ENCODE assay signal across 8 mouse cellular contexts in the genomic region with DNA sequence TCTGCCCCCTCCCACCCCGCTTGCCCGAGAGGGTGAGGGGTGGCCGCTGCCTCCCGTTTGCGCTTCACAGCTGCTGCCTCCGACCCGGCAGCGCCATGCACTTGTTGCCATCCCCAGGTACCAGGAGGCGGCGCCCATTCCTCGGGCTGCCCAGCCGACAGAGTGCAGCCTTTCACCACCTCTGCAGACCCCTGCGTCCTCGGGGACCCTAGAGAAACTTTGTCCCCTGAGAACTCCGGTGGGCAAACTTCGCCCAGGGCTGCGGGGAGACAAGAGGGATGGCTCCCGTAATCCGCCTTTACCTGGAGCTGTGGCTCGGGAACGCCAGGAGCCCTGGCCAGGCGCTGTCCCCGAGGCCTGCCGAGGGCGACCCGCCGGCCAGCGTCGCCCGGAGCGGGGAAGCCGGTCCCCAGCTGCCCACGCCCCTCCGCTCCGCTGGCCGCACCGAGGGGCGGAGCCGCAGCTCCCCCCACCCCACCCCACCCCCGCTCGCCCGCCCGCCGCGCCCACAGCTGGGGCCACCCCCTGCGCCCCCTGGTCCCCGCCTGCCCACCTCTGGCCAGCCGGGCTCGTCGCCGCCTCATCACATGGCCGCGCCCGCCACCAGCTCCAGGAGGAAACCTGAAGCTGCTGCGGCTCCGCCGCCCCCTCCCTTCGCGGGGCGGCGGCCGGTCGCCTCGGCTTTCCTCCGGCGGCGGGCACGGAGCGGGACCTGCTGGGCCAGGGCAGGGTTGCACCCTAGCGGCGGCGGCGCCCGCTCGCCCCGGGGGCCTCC. TPM values are rescaled to one million over a fixed set of nuclear protein-coding genes. Genes with fewer than 3 reads are reported as not detected.
DNase-seq lines count a peak whose midpoint lies in the region; ATAC-seq and TF ChIP-seq lines count a peak whose summit lies in the region.

A gene (minus strand): TSS at position 669 of the 775 bp plus-strand sequence.

- TF ChIP-seq EP300 in liver, postnatal 0 days (IDR thresholded peaks at IDR 0.05; ENCODE audit: low read depth) = no peak

- peak; percentile 84 for ATAC-seq in forebrain, embryonic 13.5 days
- ATAC-seq in liver, postnatal 0 days = peak; percentile 67
- peak; percentile 90 for ATAC-seq in neural tube, embryonic 15.5 days (ENCODE audit: low FRiP score)

- no peaks in the 10 kb centered on the region for H3K36me3 ChIP-seq in forebrain, embryonic 13.5 days (ENCODE audit: poor library complexity, severe bottlenecking)
- H3K36me3 ChIP-seq in liver, postnatal 0 days (replicated peaks; ENCODE audit: insufficient read depth, low read length) = no peaks in the 10 kb centered on the region
- H3K36me3 ChIP-seq in neural tube, embryonic 15.5 days = no peaks in the 10 kb centered on the region

- H3K27ac ChIP-seq in brown adipose tissue, adult 24 weeks (replicated peaks; ENCODE audit: low read depth, low read length) = peak within 1 kb of the TSS; percentile 71
- H3K27ac ChIP-seq in forebrain, embryonic 13.5 days = peak within 1 kb of the TSS; percentile 3; the same call in 1 of the 2 replicates
- no peak within 1 kb of the TSS for H3K27ac ChIP-seq in liver, postnatal 0 days (ENCODE audit: low read depth)
- peak within 1 kb of the TSS; percentile 74 for H3K27ac ChIP-seq in neural tube, embryonic 15.5 days (replicated peaks)

- WGBS in forebrain, embryonic 13.5 days = 0% methylated on average over 28 of the region's 76 CpGs
- WGBS in liver, postnatal 0 days (ENCODE audit: insufficient replicate concordance) = under 1% methylated on average over 32 of the region's 76 CpGs
- WGBS in neural tube, embryonic 15.5 days = under 1% methylated on average over 52 of the region's 76 CpGs

- H3K4me3 ChIP-seq in brown adipose tissue, adult 24 weeks (ENCODE audit: insufficient read depth, low read depth, low read length) = peak within 1 kb of the TSS; percentile 66
- H3K4me3 ChIP-seq in forebrain, embryonic 13.5 days = peak within 1 kb of the TSS; percentile 63
- peak within 1 kb of the TSS; percentile 57 for H3K4me3 ChIP-seq in liver, postnatal 0 days (ENCODE audit: low read depth, low read length)
- peak within 1 kb of the TSS; percentile 67 for H3K4me3 ChIP-seq in neural tube, embryonic 15.5 days (replicated peaks)

- intact Hi-C loops in heart, postnatal 10 days (cut with DNase I) = loop anchor here (5.0 kb wide), 1 partner anchor 174 kb away; no protein-coding TSS in a partner anchor

- peak within 1 kb of the TSS; percentile 74 for H3K9ac ChIP-seq in forebrain, embryonic 13.5 days
- H3K9ac ChIP-seq in liver, postnatal 0 days (replicated peaks) = peak within 1 kb of the TSS; percentile 38
- peak within 1 kb of the TSS; percentile 73 for H3K9ac ChIP-seq in neural tube, embryonic 15.5 days (replicated peaks)

- H3K9me3 ChIP-seq in forebrain, embryonic 13.5 days (replicated peaks) = no peaks in the 10 kb centered on the region
- 0 out of 2 replicates have a peak, but pooled peaks cover 3% of the 10 kb centered on the region for H3K9me3 ChIP-seq in liver, postnatal 0 days (ENCODE audit: low read length)
- H3K9me3 ChIP-seq in neural tube, embryonic 15.5 days (replicated peaks) = no peaks in the 10 kb centered on the region

- peaks cover 10% of the 10 kb centered on the region for H3K4me1 ChIP-seq in brown adipose tissue, adult 24 weeks (ENCODE audit: control insufficient read depth, insufficient read depth, insufficient read length, low read length)
- peaks cover 13% of the 10 kb centered on the region for H3K4me1 ChIP-seq in forebrain, embryonic 13.5 days
- H3K4me1 ChIP-seq in liver, postnatal 0 days (ENCODE audit: insufficient read depth) = peaks cover 4% of the 10 kb centered on the region
- H3K4me1 ChIP-seq in neural tube, embryonic 15.5 days = peaks cover 15% of the 10 kb centered on the region; the same call in 1 of the 2 replicates

- DNase-seq in B cell, adult 2 months = peak; percentile 26 to 30
- peak; percentile 74 to 75 for DNase-seq in heart, postnatal 10 days
- peak; percentile 80 to 89 for DNase-seq in kidney, postnatal 4 days
- DNase-seq in liver, postnatal 0 days = peak; percentile 63
- DNase-seq in thymus, adult 18-20 months = peak; percentile 11 to 18

- H3K27me3 ChIP-seq in forebrain, embryonic 13.5 days = peaks cover 20% of the 10 kb centered on the region
- H3K27me3 ChIP-seq in liver, postnatal 0 days (ENCODE audit: insufficient read depth, low read length) = peaks cover 26% of the 10 kb centered on the region
- 0 out of 2 replicates have a peak, but pooled peaks cover 5% of the 10 kb centered on the region for H3K27me3 ChIP-seq in neural tube, embryonic 15.5 days (replicated peaks)

- peak within 1 kb of the TSS; percentile 99 for H3K4me2 ChIP-seq in forebrain, embryonic 13.5 days
- peak within 1 kb of the TSS; percentile 94 for H3K4me2 ChIP-seq in liver, postnatal 0 days (ENCODE audit: low read depth, low read length)
- H3K4me2 ChIP-seq in neural tube, embryonic 15.5 days = peak within 1 kb of the TSS; percentile 93

- TF ChIP-seq CTCF in liver, postnatal 0 days (IDR thresholded peaks at IDR 0.05; ENCODE audit: low read depth) = peak; percentile 59

RNA-seq across cellular contexts. Expression of the gene that starts here (rescaled TPM):
- polyA plus RNA-seq in brown adipose tissue, adult 24 weeks (2012; ENCODE audit: insufficient read depth, insufficient read length, missing spikeins) = 14.1 and 14.8 TPM in 2 replicates
- polyA plus RNA-seq in forebrain, embryonic 13.5 days (2015; fragmentation: Nextera tagmentation; extraction: Ambion mirVana) = 7.0 TPM in 2 replicates
- total RNA-seq in heart, postnatal 10 days (2021) = 1 to 10 TPM; 6.1 to 8.8 TPM
- 0.57 and 0.74 TPM in 2 replicates for polyA plus RNA-seq in liver, postnatal 0 days (2015; fragmentation: Nextera tagmentation; extraction: Ambion mirVana)
- polyA plus RNA-seq in neural tube, embryonic 15.5 days (2015; fragmentation: Nextera tagmentation; extraction: Ambion mirVana) = 30.7 and 31.0 TPM in 2 replicates

Comparison
In these comparisons a context has a peak if more than half of its experiments do, and no peak if none do; other contexts are left out.
1. Peak in DNase-seq, ATAC-seq, H3K4me3 ChIP-seq, H3K9ac ChIP-seq and H3K4me2 ChIP-seq in liver, postnatal 0 days; RNA of the gene not detected or under 1 TPM.
2. DNase-seq: peak in every context shown above with its lines; median percentile 84 in kidney, postnatal 4 days; 74 in heart, postnatal 10 days; 63 in liver, postnatal 0 days; 28 in B cell, adult 2 months; 14 in thymus, adult 18-20 months.